Mouse (Mus musculus): ENCODE data around the gene Snd1.

GRCm38 (mm10) chr6:28955581-28955980 is 480.6 kb downstream of the Snd1 start:
- TF ChIP-seq CTCF (IDR thresholded peaks at IDR 0.05; ENCODE audit: control insufficient read depth, insufficient read depth, insufficient read length) (no peak), CEBPB (IDR thresholded peaks at IDR 0.05; ENCODE audit: low read depth) (no peak), USF1 (IDR thresholded peaks at IDR 0.05; ENCODE audit: low read depth) (no peak), MAX (IDR thresholded peaks at IDR 0.05) (no peak), FOSL1 (IDR thresholded peaks at IDR 0.05; ENCODE audit: insufficient read depth, low read length, poor library complexity, severe bottlenecking) (no peak), MYOG (IDR thresholded peaks at IDR 0.05; ENCODE audit: control insufficient read depth, extremely low read depth, insufficient read length) (no peak)

Data from C2C12 (cell line).